Mouse (Mus musculus): ENCODE results near the gene Ak9.

GRCm38 (mm10) chr10:41295145-41295544 lies 8.6 kb upstream of the Ak9 start:
- TF ChIP-seq CTCF (conservative IDR thresholded peaks at IDR 0.05; ENCODE audit: insufficient read depth, insufficient read length, low read depth, low read length) (no peak), POLR2A (IDR thresholded peaks at IDR 0.05; ENCODE audit: low read depth, low read length) (no peak)

All from kidney, adult 2 months (tissue).